Mouse (Mus musculus): ENCODE measurements at regions not wholly inside any gene's neighbourhood (a gene's known extent, or its start where the extent isn't known, plus 50 kb on each side); places are given as distances from the start of the nearest gene placed in this dataset.

DNA sequence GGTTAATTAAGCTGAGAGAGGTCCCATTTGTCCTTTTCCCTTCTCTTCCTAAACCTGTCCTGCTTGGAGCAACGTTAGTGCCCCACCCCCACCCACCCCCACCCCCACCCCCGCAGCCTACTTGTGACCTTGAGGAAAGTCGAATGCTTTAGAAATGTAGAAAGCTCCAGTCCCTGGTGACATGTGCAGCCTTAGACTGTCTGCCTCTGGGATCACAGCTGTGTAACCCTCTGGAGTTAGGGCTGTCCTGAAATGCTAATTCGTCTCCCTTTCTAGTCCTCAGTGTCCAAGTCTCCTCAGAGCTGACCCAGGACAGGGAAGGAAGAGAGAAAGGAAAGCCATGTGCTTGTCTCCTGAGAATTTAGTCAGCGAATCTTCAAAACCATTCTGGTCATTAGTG, 125.0 kb upstream of the Bcor start:
- TF ChIP-seq CTCF (IDR thresholded peaks at IDR 0.05), result no peak
- no peak for TF ChIP-seq EP300 (IDR thresholded peaks at IDR 0.05)
